12 mouse cellular contexts compared by ENCODE assay signal in genomic region chr11:106817808-106818207, GRCm38 (mm10). TPM values are rescaled to one million over a fixed set of nuclear protein-coding genes. Genes with fewer than 3 reads are reported as not detected.
A peak's percentile ranks its signal among the peaks of the same experiment; 100 is the strongest.
DNase-seq lines count a peak whose midpoint lies in the region; ATAC-seq and TF ChIP-seq lines count a peak whose summit lies in the region.
"Had no signal": no experiment of that assay in that cellular context is flagged by ENCODE, and none has a peak within 500 bp of the region (broad histone marks: within the 10 kb centered on the region; RNA-seq: fewer than 3 reads in every experiment).

No protein-coding gene starts in this region.

- no peak overlapping the region for H3K4me3 ChIP-seq in heart, embryonic 15.5 days
- no peak overlapping the region for H3K4me3 ChIP-seq in cortical plate, adult 2 months (ENCODE audit: insufficient read depth, low read length)
- H3K4me3 ChIP-seq: limb, embryonic 13.5 days had no signal

- no peak for TF ChIP-seq POLR2A in cortical plate, adult 2 months (IDR thresholded peaks at IDR 0.05; ENCODE audit: extremely low read depth, insufficient read depth, low read length)

- WGBS in heart, embryonic 15.5 days = 69% methylated on average over 6 of the region's 6 CpGs

- no peaks in the 10 kb centered on the region for H3K27me3 ChIP-seq in heart, embryonic 15.5 days
- H3K27me3 ChIP-seq: limb, embryonic 13.5 days; Patski had no signal

- peak overlapping the region; percentile 46 for H3K27ac ChIP-seq in heart, embryonic 15.5 days
- peak overlapping the region; percentile 78; the same call in 1 of the 2 replicates for H3K27ac ChIP-seq in cortical plate, adult 2 months (ENCODE audit: insufficient read depth, low read length)
- H3K27ac ChIP-seq: stomach, postnatal 0 days had no signal

- H3K4me2 ChIP-seq in heart, embryonic 15.5 days = no peak overlapping the region
- H3K4me2 ChIP-seq: lung, embryonic 14.5 days had no signal

- H3K9ac ChIP-seq in heart, embryonic 15.5 days = no peak overlapping the region
- H3K9ac ChIP-seq: limb, embryonic 13.5 days; lung, embryonic 14.5 days had no signal

- H3K36me3 ChIP-seq in heart, embryonic 15.5 days = peaks cover 61% of the 10 kb centered on the region

- DNase-seq in heart, postnatal 36 days = no peak
- DNase-seq in right cerebral cortex, postnatal 25 days = peak; percentile 6
- no peak for DNase-seq in right cerebral cortex, postnatal 36 days (ENCODE audit: low spot score in 2 of 2)
- no peak for DNase-seq in thymus, postnatal 4 days

- peaks cover 48% of the 10 kb centered on the region for H3K4me1 ChIP-seq in heart, embryonic 15.5 days (replicated peaks)
- H3K4me1 ChIP-seq in cortical plate, adult 2 months (ENCODE audit: control insufficient read depth, insufficient read depth, low read length) = peaks cover 21% of the 10 kb centered on the region

- no peak for ATAC-seq in heart, embryonic 15.5 days (replicated peaks; ENCODE audit: insufficient number of reproducible peaks, insufficient read depth, low FRiP score, low read depth)
- ATAC-seq in CD4-positive, CD25-positive, alpha-beta regulatory T cell, adult 4 months = no peak
- ATAC-seq: intestine, postnatal 0 days; Patski had no signal

- no peaks in the 10 kb centered on the region for H3K9me3 ChIP-seq in heart, embryonic 15.5 days (replicated peaks)
- H3K9me3 ChIP-seq: limb, embryonic 13.5 days had no signal

- intact Hi-C loops in heart, postnatal 36 days (cut with DNase I) = no loop called here

- no peak for TF ChIP-seq CTCF in cortical plate, adult 2 months (IDR thresholded peaks at IDR 0.05; ENCODE audit: extremely low read depth, insufficient read depth, low read length)

RNA-seq across cellular contexts. Expression of gene Cep95, which starts 28.8 kb away (rescaled TPM):
- 12.7 and 14.8 TPM in 2 replicates for polyA plus RNA-seq in heart, embryonic 15.5 days (2015; fragmentation: Nextera tagmentation; extraction: Ambion mirVana)
- 1 to 10 TPM; 6.3 to 7.7 TPM for total RNA-seq in heart, postnatal 36 days (2021)
- 15.5 and 21.0 TPM in 2 replicates for polyA plus RNA-seq in cortical plate, adult 2 months (2012; rRNA removed)
- 10 to 100 TPM; 36.7 to 48.9 TPM for polyA plus RNA-seq in CD4-positive, CD25-positive, alpha-beta regulatory T cell, adult 4 months (2017; shearing (Covaris generic))

RNA-seq across cellular contexts. Expression of gene Ddx5, which starts 28.8 kb away (rescaled TPM):
- polyA plus RNA-seq in heart, embryonic 15.5 days (2015; fragmentation: Nextera tagmentation; extraction: Ambion mirVana) = 192 and 209 TPM in 2 replicates
- total RNA-seq in heart, postnatal 36 days (2021) = 100 to 1,000 TPM; 317 to 377 TPM
- polyA plus RNA-seq in cortical plate, adult 2 months (2012; rRNA removed) = 408 and 412 TPM in 2 replicates
- 100 to 1,000 TPM; 471 to 562 TPM for polyA plus RNA-seq in CD4-positive, CD25-positive, alpha-beta regulatory T cell, adult 4 months (2017; shearing (Covaris generic))

RNA-seq across cellular contexts. Expression of gene Polg2, which starts 38.5 kb away (rescaled TPM):
- 6.6 and 9.0 TPM in 2 replicates for polyA plus RNA-seq in heart, embryonic 15.5 days (2015; fragmentation: Nextera tagmentation; extraction: Ambion mirVana)
- total RNA-seq in heart, postnatal 36 days (2021) = 1 to 10 TPM; 4.4 to 4.5 TPM
- 3.8 and 4.8 TPM in 2 replicates for polyA plus RNA-seq in cortical plate, adult 2 months (2012; rRNA removed)
- 10 to 100 TPM; 15.0 to 15.3 TPM for polyA plus RNA-seq in CD4-positive, CD25-positive, alpha-beta regulatory T cell, adult 4 months (2017; shearing (Covaris generic))
